Mouse (Mus musculus) liver, embryonic 14 days (tissue): ENCODE data around the gene Gm13697. TPM values are rescaled to one million over a fixed set of nuclear protein-coding genes. Genes with fewer than 3 reads are reported as not detected.

Source experiments
- polyA plus RNA-seq: library from polyadenylated mRNA; depleted of rRNA; stranded (reverse); fragments of >200 nt; gene quantifications from 2 replicates; pipeline ENCODE4 v1.2.3, GENCODE M21; 2012; rRNA removed

The Gm13697 gene
- 0.01 TPM in 2 replicates for polyA plus RNA-seq

GRCm38 (mm10) chr2:83984443-83984842 is at the start of gene Gm13697:
Gm13697 (plus strand) TSS chr2:83984743.

GRCm38 (mm10) chr2:83940931-83941361 is 43.6 kb upstream of the Gm13697 start, which contains the start of gene Zswim2:
Zswim2 (minus strand) TSS chr2:83941228.

GRCm38 (mm10) chr2:83955393-83955792 is 29.1 kb upstream of the Gm13697 start, which contains the start of gene Gm13698:
Gm13698 (plus strand) TSS chr2:83955693.

GRCm38 (mm10) chr2:83961203-83961602 is 23.3 kb upstream of the Gm13697 start, which contains the start of gene Gm13693:
Gm13693 (plus strand) TSS chr2:83961503.

GRCm38 (mm10) chr2:83967013-83967412 is 17.5 kb upstream of the Gm13697 start, which contains the start of gene Gm13695:
Gm13695 (plus strand) TSS chr2:83967313.

GRCm38 (mm10) chr2:83972823-83973222 is 11.7 kb upstream of the Gm13697 start, which contains the start of gene Gm13696:
Gm13696 (plus strand) TSS chr2:83973123.

GRCm38 (mm10) chr2:83978633-83979032 is 5.9 kb upstream of the Gm13697 start, which contains the start of gene Gm13694:
Gm13694 (plus strand) TSS chr2:83978933.

GRCm38 (mm10) chr2:83990253-83990652 is 5.7 kb downstream of the Gm13697 start, which contains the start of gene Gm13691:
Gm13691 (plus strand) TSS chr2:83990553.

Other genes starting within 250 kb of the Gm13697 start
- 0.10 and 0.17 TPM in 2 replicates for gene Fam171b, start 172.1 kb upstream of the Gm13697 start, polyA plus RNA-seq
- gene Zswim2, start 43.5 kb upstream of the Gm13697 start, polyA plus RNA-seq = not detected in 2 replicates
- 0.01 TPM in 2 replicates for gene Gm13698, start 29.1 kb upstream of the Gm13697 start, polyA plus RNA-seq
- gene Gm13693, start 23.2 kb upstream of the Gm13697 start, polyA plus RNA-seq = 0.01 TPM in 2 replicates
- gene Gm13695, start 17.4 kb upstream of the Gm13697 start, polyA plus RNA-seq = 0.01 TPM in 1 of 2 replicates, not detected in the other
- 0.01 TPM in 2 replicates for gene Gm13696, start 11.6 kb upstream of the Gm13697 start, polyA plus RNA-seq
- gene Gm13694, start 5.8 kb upstream of the Gm13697 start, polyA plus RNA-seq = 0.01 TPM in 2 replicates
- gene Gm13691, start 5.8 kb downstream of the Gm13697 start, polyA plus RNA-seq = 0.01 TPM in 2 replicates